Mouse (Mus musculus): ENCODE results near the gene Kat2b.

- no peak for TF ChIP-seq HCFC1 (IDR thresholded peaks at IDR 0.05; ENCODE audit: borderline replicate concordance, insufficient read depth, low read length)
- TF ChIP-seq CHD2 (IDR thresholded peaks at IDR 0.05; ENCODE audit: low read depth, low read length): no peak
- no peak for TF ChIP-seq ZC3H11A (IDR thresholded peaks at IDR 0.05; ENCODE audit: borderline replicate concordance, low read depth, low read length)
Observed at GRCm38 (mm10) chr17:53590110-53590509, 23.4 kb downstream of the Kat2b start.
